Mouse (Mus musculus): ENCODE measurements around the gene Tmem205. TPM values are rescaled to one million over a fixed set of nuclear protein-coding genes. Genes with fewer than 3 reads are reported as not detected.

The Tmem205 gene
- total RNA-seq, 2 experiments from 2014 or later: 30.4 to 35.3 TPM

DNA sequence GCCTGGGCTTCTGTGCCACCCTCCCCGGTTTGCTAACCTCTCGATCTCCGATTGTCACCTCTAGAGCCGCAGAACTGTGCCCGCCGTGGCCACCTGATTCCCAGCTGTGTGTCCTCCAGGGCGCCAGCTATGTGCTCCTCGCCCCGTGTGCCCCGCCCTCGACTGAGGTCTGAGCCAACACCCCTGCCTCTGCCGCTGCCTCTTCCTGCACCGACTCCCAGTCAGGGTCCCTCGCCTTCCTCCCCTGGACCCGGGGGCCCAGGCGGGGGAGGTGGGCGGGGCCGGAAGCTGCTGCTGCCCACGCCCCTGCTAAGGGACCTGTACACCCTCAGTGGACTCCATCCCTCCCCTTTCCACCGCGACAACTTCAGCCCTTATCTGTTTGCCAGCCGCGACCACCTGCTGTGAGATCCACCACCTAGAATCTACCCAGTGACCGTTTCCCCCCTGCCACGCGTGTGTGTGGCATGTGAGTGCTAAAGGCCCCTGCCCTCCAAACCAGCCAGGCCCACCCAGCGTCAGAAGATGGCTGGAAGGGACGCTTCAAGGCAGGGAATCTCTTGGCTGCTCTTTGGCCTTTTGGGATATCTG, 20.3 kb upstream of the Tmem205 start:
- no peak for DNase-seq (ENCODE audit: low spot score in 2 of 2)

DNA sequence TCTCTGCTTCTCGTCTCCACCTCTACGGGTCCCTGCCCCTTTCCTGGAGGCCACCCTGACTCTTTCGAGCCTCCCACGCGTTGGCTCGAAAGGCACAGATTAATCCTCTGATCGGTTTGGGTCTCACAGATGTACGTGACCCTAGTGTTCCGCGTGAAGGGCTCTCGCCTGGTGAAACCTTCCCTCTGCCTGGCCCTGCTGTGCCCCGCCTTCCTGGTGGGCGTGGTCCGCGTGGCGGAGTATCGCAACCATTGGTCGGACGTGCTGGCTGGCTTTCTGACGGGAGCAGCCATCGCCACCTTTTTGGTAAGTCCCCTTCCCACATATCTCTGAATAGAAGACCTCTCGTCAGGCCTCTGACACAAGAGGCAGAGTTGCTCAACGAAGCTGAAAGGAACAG, 16.9 kb upstream of the Tmem205 start:
- DNase-seq (ENCODE audit: low spot score in 2 of 2): no peak

GRCm38 (mm10) chr9:21943638-21944037, 16.3 kb upstream of the Tmem205 start:
- DNase-seq (ENCODE audit: low spot score in 2 of 2): no peak

DNA sequence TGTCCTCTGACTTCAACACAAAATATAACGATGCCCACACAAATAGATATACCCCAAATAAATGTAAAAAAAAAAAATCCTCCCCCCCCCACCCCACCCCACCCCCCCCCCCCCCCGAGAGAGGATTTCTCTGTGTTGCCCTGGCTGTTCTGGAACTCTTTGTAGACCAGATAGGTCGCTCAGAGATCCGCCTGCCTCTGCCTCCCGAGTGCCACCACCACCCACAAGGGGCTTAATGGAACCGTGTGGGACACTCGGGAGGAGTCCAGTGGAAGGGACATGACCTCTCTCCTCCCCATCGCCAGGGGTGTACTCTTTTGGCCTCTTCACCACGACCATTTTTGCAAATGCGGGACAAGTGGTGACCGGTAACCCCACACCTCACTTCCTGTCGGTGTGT, 15.7 kb upstream of the Tmem205 start:
- no peak for DNase-seq (ENCODE audit: low spot score in 2 of 2)

DNA sequence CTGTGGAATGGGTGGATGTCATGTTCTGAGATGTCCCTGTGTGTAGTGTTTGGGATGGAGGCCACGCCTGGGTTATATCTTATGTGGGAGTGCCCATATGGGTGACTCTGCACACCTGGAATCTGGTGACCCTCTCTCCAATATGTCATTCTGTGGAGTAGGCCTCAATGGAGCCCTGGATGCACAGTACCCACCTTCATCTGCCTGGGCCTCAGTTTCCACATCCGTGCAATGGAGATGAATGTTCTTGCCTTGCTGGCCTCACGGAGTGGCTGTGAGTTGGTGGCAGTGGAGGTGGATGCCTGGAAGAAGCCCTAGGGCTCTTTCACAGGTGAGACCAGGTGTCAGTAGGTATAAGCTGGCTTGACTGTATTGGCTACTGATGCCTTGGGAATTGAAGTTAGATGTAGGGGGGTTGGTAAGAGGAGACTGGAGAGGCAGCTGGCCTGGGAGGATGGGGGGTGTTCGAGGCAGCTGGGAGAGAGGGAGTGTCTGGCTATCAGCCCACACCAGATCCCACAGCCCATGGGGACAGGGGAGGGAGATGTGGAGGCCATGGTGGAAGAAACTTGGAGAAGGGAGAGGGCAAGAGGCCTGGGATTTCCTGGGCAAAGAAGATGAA, 11.0 kb upstream of the Tmem205 start:
- DNase-seq (ENCODE audit: low spot score in 2 of 2): peak in 1 of 2 experiments; percentile 31

- peak in 1 of 2 experiments; percentile 38 for DNase-seq (ENCODE audit: low spot score in 2 of 2)
Measured at GRCm38 (mm10) chr9:21937711-21938175, 10.4 kb upstream of the Tmem205 start.

DNA sequence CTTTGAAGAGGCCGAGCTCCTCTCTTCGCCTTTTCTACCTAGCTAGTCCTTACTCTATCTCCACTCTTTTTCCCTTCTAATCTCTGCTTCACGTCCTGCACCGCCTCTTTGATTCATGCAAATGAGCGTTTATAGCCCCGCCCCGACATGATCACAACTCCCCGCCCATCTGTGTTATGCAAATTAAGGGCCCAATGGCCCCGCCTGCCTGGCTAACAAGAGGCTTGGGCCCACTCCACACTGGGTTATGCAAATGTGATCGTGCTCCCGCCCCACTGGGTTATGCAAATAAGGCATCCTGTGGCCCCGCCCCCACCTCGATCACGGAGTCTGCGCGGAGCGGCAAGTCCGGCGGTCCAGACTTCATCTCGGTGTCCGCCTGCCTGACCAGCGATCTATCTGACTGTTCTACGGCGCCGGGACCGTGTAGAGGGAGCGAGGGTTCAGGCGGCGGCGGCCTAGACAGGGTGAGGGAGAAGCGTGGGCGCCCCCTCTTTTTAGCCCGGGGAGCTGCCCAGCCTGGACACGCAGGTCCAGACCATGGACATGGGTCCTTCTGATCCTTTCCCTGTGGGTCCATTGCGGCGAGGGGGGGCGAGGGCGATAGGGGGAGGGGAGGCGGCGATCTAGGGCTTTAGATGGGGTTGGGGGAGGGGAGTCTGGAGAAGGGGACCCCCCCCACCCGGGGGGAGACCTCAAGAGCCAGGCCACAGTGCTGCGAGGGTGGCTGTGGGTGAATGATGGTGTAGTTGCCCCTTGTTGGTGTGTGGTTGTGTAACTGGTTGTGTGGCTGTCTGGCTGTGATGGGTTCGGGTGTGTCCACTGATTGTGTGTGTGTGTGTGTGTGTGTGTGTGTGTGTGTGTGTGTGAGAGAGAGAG, 9.6 kb upstream of the Tmem205 start, which contains the start of gene Plppr2:
Gene Plppr2 (plus strand): TSS at position 342 of the 879 bp plus-strand sequence.
- DNase-seq (ENCODE audit: low spot score in 2 of 2): peak; percentile 96 to 97

GRCm38 (mm10) chr9:21935466-21936131, 8.2 kb upstream of the Tmem205 start:
- no peak for DNase-seq (ENCODE audit: low spot score in 2 of 2)

- DNase-seq (ENCODE audit: low spot score in 2 of 2): no peak
Measured at GRCm38 (mm10) chr9:21934021-21934420, 6.7 kb upstream of the Tmem205 start.

GRCm38 (mm10) chr9:21932445-21933137, 5.2 kb upstream of the Tmem205 start:
- DNase-seq (ENCODE audit: low spot score in 2 of 2): no peak

DNA sequence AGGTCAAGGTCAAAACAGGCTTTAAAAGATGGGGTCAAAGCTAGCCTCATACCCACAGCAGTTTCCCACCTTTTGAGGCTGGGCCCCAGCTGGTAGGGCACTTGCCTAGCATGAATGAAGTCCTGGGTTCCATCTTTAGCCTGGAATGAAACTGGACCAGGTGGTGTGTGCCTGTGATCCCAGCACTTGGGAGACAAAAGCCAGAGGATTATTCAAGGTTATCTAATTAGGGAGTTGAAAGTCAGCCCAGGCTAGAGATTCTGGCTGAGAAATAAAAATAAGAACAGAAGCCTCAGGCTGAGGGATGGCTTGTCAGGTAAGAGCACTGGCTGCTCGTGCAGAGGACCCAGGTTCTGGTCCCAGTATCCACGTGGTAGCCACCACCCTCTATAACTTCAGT, 4.7 kb upstream of the Tmem205 start:
- no peak for DNase-seq (ENCODE audit: low spot score in 2 of 2)

DNA sequence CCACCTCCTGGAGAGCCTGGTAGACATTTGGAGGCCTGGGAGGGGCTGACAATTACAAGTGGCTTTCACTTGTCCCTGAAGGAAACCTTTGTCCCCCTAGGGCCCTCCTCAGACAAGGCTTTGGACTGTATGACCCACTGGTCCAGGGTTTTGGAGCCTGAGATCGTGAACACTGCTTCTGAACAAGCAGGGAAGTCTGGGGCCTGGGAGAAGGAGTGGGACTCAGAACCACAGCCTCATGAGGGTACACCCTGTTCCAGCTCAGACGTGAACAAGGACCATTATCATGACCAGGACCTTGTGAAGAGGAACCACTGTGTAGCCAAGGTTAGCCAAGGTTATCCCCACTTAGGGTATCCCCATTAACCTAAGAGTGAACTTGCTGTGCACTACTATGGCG, 1.9 kb upstream of the Tmem205 start:
- no peak for DNase-seq (ENCODE audit: low spot score in 2 of 2)

GRCm38 (mm10) chr9:21926784-21927183, 572 bp downstream of the Tmem205 start:
- DNase-seq (ENCODE audit: low spot score in 2 of 2): peak in 1 of 2 experiments; percentile 27

DNA sequence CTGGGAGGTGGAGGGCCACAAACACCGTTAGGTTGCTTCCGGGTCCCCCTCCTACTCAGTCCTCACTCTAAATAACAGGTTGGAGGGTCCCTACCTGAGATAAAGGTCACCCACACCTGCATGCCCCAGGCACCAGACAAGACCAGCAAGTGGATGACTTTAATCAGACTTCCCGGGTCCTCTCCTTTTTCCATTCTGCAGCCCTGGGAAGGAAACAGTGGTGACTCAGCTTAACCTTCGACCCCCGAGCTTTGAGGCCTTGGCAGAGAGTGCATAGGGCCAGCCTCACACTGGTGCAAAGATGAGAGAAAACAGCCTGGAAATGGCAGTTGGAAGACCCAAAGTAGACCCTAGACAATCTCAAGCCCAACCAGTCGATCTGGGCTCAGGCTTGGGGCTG, 1.2 kb downstream of the Tmem205 start:
- no peak for DNase-seq (ENCODE audit: low spot score in 2 of 2)

DNA sequence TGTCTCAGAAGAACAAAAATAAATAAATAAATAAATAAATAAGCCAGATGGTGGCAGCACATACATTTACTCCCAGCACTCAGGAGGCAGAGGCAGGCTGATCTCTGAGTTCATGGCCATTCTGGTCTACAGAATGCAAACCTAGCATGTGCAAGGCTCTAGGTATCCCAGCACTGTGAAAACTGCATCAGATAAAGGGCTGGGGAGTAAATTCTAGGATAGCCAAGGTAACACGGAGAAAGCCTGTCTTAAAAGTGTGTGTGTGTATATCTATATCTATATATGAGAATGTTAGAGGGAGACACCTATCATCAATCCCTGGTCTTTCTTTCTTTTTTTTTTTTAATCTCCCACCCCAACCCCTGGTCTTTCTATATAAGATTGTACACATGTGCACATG, 1.9 kb downstream of the Tmem205 start:
- DNase-seq (ENCODE audit: low spot score in 2 of 2): no peak

DNA sequence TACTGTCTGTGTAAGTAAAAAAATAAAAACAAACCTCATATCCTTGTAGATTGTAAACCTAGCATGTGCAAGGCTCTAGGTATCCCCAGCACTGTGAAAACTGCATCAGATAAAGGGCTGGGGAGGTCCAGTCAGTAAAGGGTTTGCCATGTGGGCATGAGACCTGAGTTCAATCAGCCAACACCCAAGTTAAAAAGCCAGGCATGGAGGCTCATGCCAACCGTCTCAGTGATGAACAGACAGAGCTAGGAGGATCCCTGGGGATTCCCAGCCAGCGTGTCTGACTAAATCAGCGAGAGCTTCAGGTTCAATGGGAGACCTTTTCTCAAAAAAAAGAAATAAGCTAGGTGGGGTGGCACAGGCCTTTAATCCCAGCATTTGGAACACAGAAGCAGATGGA, 2.3 kb downstream of the Tmem205 start:
- no peak for DNase-seq (ENCODE audit: low spot score in 2 of 2)

DNA sequence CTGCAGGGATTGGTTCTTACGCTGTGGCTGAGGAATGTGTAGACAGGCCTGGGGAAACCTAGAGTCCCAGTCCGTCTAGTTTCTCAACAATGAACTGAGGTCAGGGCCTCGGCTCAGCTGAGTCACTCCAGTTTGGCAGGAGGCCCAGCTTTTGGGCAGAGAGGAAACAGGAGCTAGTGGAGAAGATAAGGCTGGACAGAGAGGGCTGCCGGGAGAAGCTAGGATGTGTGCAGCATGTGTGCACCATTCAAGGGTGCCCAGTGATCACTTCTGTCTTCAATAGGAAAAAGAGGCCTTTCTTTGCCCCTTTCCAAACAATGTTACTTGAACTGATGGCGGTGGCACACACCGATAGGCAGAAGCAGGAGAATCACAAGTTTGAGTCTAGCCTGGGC, 3.3 kb downstream of the Tmem205 start:
- DNase-seq (ENCODE audit: low spot score in 2 of 2): no peak

- no peak for DNase-seq (ENCODE audit: low spot score in 2 of 2)
Measured at GRCm38 (mm10) chr9:21923490-21924098, 3.8 kb downstream of the Tmem205 start.

DNA sequence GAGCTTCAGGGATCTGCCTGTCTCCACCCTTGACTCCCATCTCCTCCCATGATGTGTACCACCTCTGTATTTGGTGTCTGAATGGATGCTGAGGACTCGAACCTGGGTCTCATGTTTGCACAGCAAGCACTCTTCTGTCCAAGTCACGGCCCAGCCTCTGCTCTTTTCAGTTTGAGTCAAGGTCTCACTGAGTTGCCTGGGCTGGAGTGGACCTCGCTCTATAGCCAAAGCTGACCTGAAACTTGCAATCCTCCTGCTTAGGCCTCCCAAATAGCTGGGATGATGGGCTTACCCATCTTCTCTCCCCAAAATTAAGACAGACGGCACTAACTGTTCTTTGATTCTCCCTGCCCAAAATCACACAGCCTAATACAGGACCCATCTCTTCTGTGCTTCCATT, 4.3 kb downstream of the Tmem205 start:
- no peak for DNase-seq (ENCODE audit: low spot score in 2 of 2)

DNA sequence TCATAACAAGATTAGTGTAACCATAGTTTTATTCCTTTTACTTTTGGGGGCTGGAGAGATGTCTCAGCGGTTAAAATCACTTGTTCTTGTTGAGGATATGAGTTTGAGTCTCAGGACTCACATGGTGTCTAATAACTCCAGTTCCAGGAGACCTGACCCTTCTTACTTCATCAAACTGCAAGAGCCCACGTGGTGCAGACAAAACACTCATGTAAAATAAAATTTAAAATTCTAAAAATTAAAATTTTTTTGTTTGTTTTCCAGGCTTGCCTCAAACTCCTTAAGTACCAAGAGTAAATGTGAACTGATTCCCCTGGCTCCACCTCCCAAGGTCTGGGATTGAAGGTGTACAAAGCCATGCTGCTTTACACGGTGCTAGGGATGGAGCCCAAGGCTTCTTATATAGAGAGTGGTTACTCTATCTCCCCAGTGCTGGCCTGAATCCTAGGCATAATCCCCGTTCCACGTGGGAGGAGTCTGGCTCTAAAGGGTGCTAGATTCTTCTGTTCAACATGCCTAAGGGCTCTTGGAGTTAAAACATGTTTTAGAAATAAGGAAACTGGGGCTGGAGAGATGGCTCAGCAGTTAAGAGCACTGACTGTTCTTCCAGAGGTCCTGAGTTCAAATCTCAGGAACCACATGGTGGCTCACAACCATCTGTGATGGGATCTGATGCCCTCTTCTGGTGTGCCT, 8.5 kb downstream of the Tmem205 start:
- peak in 1 of 2 experiments; percentile 22 for DNase-seq (ENCODE audit: low spot score in 2 of 2)

Measured in layer of hippocampus, postnatal 10 days (tissue).